Mouse (Mus musculus) testis, adult 2 months (tissue): Measurements from ENCODE around the gene Hoxd8.

Experiments
- CTCF ChIP-seq: fragments of 200-500 bp; IDR thresholded peaks from 2 replicates; pipeline ENCODE4 v1.5.1; 2012; ENCODE audit warnings: low read depth, mild to moderate bottlenecking, inconsistent platforms, low read length, moderate library complexity; ENCODE audit not compliant: control insufficient read depth, insufficient read depth, insufficient replicate concordance
- POLR2A ChIP-seq: fragments of 200-500 bp; IDR thresholded peaks from 2 replicates; pipeline ENCODE4 v1.6.1; 2012; ENCODE audit warnings: low read depth, mild to moderate bottlenecking, inconsistent platforms, low read length, moderate library complexity; ENCODE audit not compliant: control insufficient read depth

- TF ChIP-seq CTCF (no peak), POLR2A (no peak)
Observed at GRCm38 (mm10) chr2:74724244-74725015, 20.0 kb downstream of the Hoxd8 start.
